Mouse (Mus musculus): Measurements from ENCODE around the gene Jmjd7.

DNA sequence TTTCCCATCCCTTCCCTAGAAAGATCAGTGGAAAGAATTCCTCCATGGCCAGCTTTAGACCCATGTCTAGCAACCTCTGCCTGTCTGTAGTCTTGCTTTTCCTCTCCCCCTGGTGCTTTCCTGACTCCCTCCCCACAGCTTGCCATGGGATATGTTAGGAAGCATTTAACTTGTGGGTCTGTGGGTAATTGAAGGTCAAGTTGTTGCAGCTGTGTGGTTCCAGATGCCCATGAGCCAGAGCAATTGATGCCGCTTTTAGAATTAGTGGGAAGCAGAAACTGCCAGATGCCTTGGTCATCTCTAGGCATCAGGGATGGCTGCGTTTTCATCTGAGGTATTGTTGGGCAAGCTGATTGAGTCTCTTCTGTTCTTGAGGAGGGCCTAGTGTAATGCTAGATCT lies 45.7 kb upstream of the Jmjd7 start:
- TF ChIP-seq POLR2A (IDR thresholded peaks at IDR 0.05; ENCODE audit: borderline replicate concordance, control insufficient read depth, low read depth, low read length): no peak
- no peak for TF ChIP-seq CTCF (IDR thresholded peaks at IDR 0.05; ENCODE audit: control insufficient read depth, insufficient read depth, low read length)
